Mouse (Mus musculus): ENCODE measurements around the gene Cfap20.

Gene Cfap20

DNA sequence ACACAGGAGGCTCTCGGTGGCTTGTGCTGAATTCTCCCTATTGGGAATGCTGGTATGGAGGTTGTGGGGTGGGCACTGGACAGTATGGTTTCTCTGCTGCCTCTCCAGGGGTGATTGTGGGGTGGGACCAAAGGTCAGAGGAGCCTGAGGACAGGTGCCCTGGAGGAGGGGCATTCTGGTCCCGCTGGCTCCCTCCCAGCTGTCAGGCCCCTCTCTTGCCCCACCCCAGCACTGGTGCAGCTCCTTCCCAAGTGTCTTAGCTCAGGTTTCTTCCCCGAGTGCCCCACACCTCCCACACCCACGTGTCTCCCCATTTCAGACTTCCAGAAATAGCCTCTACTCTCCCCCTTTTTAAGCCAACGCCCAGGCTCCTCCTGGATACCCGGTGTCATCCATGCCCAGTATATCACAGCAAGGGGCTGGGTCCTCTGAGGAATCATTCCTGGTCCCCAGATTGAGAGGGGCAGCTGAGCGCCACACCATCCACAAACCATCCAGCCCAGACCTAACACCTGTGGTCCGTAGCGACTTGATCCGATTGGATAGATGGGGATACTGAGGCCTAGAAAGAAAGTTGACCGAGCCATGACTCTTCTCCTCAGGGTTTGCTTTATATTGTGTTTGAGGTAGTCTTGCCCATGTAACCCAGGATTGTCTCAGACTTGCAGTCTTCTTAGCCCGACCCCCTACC, 58.2 kb downstream of the Cfap20 start:
- DNase-seq (ENCODE audit: extremely low read depth, insufficient read length, low spot score): no peak

DNA sequence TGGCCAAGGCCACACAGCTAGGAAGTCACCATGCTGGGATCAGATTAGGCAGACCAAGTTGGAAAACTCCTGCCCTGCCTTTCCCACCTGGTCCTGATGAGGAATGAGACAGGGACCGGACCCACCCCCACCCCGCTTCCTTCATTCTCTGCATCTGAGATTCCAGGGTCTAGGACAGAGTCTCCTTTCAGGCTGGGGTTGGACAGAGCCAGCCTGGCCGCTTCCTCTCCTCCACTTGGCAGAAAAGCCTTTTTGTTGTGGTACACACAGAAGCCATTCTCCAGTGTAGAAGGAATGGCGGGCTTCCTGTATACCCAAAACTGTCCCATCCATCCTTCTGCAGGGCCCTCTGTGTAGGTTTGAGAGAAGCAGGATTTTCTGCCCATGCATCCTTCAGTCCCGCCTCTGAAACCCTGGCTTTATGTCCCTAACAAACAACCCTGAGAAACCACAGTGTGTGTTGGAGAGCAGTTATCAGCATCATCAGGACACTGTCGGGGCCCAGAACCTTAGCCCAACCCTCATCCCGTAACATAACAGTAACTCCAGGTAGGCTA, 59.2 kb downstream of the Cfap20 start:
- no peak for DNase-seq (ENCODE audit: extremely low read depth, insufficient read length, low spot score)

DNA sequence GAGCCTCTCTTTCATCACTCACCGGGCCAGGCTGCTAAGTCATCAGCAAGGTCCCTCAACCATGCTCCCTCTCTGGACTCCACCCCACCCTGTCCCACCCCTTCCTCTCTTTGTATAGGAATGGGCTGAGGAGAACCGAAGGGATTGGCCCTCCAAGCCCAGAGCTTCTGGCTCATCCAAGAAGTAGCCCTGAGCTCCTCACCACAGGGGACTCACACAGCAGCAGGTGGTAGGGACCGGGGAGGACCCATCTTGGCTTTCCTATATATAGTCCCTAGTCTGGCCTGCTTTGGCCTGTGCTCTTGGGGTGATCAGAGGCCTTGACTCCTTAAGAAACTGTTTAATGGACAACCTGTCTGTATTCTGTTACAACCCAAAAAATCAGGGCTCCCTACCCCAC, 60.2 kb downstream of the Cfap20 start:
- DNase-seq (ENCODE audit: extremely low read depth, insufficient read length, low spot score): no peak

- DNase-seq (ENCODE audit: extremely low read depth, insufficient read length, low spot score): no peak
These were observed 61.2 kb downstream of the Cfap20 start for GRCm38 (mm10) chr8:95373389-95374002.

Measured in 3134 (cell line).